Mouse (Mus musculus) Muller cell, postnatal 12 days (primary cell): ENCODE measurements around the gene Vezt.

Experiments used
- DNase-seq: peaks from one replicate; pipeline ENCODE4 v3.0.0-alpha.2; 2015; ENCODE audit errors: inconsistent ontology term

The Vezt gene

GRCm38 (mm10) chr10:93911326-93911725, 124.3 kb downstream of the Vezt start:
- DNase-seq: no peak

GRCm38 (mm10) chr10:93909811-93910446, 125.7 kb downstream of the Vezt start:
- DNase-seq: no peak

GRCm38 (mm10) chr10:93909015-93909414, 126.6 kb downstream of the Vezt start:
- DNase-seq: no peak

DNA sequence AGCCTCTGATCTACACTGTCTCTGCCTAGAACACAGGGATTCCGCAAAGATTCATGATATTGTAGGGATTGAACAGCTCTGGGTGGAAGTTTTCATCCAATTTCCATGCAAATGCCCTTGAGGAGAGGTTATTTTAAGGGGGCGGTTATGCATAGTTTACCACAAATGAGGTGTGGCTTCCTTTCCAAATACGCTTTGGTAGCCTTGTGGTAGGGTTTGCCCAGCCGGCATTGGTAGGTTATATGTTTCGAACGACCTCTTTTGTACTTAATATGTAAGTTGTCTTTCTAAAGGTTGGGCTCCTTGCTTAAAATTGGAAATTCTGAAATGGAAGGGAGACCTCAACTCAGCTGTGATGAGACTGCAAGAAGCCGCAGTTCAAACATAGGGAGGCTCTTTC, 127.1 kb downstream of the Vezt start:
- no peak for DNase-seq

DNA sequence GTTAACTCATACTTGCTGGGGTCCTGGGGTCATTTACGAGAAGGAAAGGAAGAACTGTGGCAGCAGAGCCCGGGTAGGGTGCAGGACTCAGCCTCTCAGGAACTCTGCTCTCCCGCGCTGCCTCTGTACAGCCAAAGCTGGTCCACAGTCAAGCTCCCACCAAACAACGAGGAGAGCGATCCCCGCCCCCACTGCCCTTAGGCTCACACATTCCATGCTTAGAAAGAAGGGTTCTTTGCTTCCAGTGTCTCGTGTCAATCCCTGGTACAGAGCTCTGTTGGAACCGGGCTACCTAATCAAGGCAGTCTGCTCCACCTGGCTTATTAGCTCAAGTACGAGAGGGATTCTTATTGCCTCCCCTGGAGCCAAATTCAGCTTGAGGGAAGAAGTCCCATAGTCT, 128.2 kb downstream of the Vezt start:
- DNase-seq: no peak

DNA sequence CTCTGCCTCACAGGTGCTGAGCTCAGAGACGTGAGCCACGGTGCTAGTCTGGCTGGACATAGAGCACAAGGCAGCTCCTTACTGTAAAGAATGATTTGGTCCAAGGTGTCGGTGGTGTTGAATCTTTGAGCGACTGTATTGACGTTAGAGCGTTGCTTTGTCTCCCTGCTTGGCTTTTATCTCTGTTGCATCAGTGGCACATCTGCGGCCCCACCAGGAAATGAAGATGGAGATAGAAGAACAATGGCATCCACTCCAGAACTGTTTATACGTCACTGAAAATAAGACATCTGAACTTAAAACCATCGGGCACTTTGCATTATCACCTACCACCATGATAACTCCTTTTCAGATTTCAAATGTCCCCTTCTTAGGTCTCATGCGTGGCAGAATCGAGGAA, 135.7 kb downstream of the Vezt start:
- no peak for DNase-seq

GRCm38 (mm10) chr10:93899303-93899702, 136.3 kb downstream of the Vezt start:
- peak; percentile 20 for DNase-seq

- DNase-seq: no peak
Measured at GRCm38 (mm10) chr10:93897043-93897646, 138.5 kb downstream of the Vezt start, which contains the start of gene Metap2. Gene Metap2, minus strand, starts transcription at chr10:93897093.

GRCm38 (mm10) chr10:93892551-93892950, 143.1 kb downstream of the Vezt start:
- DNase-seq: no peak

- no peak for DNase-seq
Measured at GRCm38 (mm10) chr10:93891031-93891430, 144.6 kb downstream of the Vezt start.

GRCm38 (mm10) chr10:93890565-93890964, 145.1 kb downstream of the Vezt start:
- DNase-seq: no peak

GRCm38 (mm10) chr10:93889976-93890375, 145.6 kb downstream of the Vezt start:
- no peak for DNase-seq

GRCm38 (mm10) chr10:93889579-93889950, 146.1 kb downstream of the Vezt start:
- DNase-seq: peak; percentile 93
